Mouse (Mus musculus): ENCODE measurements around the gene Nr1h3. TPM values are rescaled to one million over a fixed set of nuclear protein-coding genes. Genes with fewer than 3 reads are reported as not detected.
"Not testable (repeated sequence)": the region's sequence is repeated elsewhere in the genome, so short reads cannot be mapped to it uniquely, and the experiment has no call there.

Nr1h3 gene
- 39.6 and 126 TPM in 2 replicates for polyA plus RNA-seq (2012; rRNA removed)

- Histone ChIP-seq H3K4me1 (ENCODE audit: control insufficient read depth, insufficient read depth, insufficient read length, low read length) (peaks cover 5% of the 10 kb centered on the region; the same call in 1 of the 2 replicates), H3K27ac (ENCODE audit: insufficient read depth, low read depth, low read length) (peak within 1 kb of the TSS; percentile 96), H3K36me3 (ENCODE audit: control insufficient read depth, insufficient read depth, low read length) (peaks cover 18% of the 10 kb centered on the region), H3K27me3 (ENCODE audit: control insufficient read depth, insufficient read depth, low read length) (no peaks in the 10 kb centered on the region), H3K4me3 (ENCODE audit: low read depth, low read length) (peak within 1 kb of the TSS; percentile 71)
- WGBS: under 1% methylated on average over 28 of the region's 28 CpGs
- TF ChIP-seq CTCF (IDR thresholded peaks at IDR 0.05; ENCODE audit: extremely low read depth, insufficient read length, insufficient replicate concordance, low read depth, low read length) (no peak), POLR2A (IDR thresholded peaks at IDR 0.05; ENCODE audit: low read depth, low read length) (peak; percentile 70)
Observed at GRCm38 (mm10) chr2:91202222-91202971, at the start of gene Nr1h3, which contains the start of gene Acp2. TSS of gene Nr1h3 (minus strand) at chr2:91202834. TSS of gene Acp2 (plus strand) at chr2:91202885.

- Histone ChIP-seq H3K27me3 (ENCODE audit: control insufficient read depth, insufficient read depth, low read length) (peaks cover 17% of the 10 kb centered on the region), H3K4me1 (ENCODE audit: control insufficient read depth, insufficient read depth, insufficient read length, low read length) (peaks cover 6% of the 10 kb centered on the region; the same call in 1 of the 2 replicates), H3K27ac (ENCODE audit: insufficient read depth, low read depth, low read length) (no peak overlapping the region), H3K4me3 (ENCODE audit: low read depth, low read length) (no peak overlapping the region), H3K36me3 (ENCODE audit: control insufficient read depth, insufficient read depth, low read length) (no peaks in the 10 kb centered on the region)
- TF ChIP-seq CTCF (IDR thresholded peaks at IDR 0.05; ENCODE audit: extremely low read depth, insufficient read length, insufficient replicate concordance, low read depth, low read length) (no peak), POLR2A (IDR thresholded peaks at IDR 0.05; ENCODE audit: low read depth, low read length) (no peak)
- 71% methylated on average over 4 of the region's 4 CpGs for WGBS
Observed at GRCm38 (mm10) chr2:91252001-91252400, 49.4 kb upstream of the Nr1h3 start.

GRCm38 (mm10) chr2:91248366-91248765 lies 45.7 kb upstream of the Nr1h3 start:
- TF ChIP-seq CTCF (IDR thresholded peaks at IDR 0.05; ENCODE audit: extremely low read depth, insufficient read length, insufficient replicate concordance, low read depth, low read length) (no peak), POLR2A (IDR thresholded peaks at IDR 0.05; ENCODE audit: low read depth, low read length) (no peak)
- Histone ChIP-seq H3K4me3 (ENCODE audit: low read depth, low read length) (no peak overlapping the region), H3K36me3 (ENCODE audit: control insufficient read depth, insufficient read depth, low read length) (no peaks in the 10 kb centered on the region), H3K27ac (ENCODE audit: insufficient read depth, low read depth, low read length) (no peak overlapping the region), H3K4me1 (ENCODE audit: control insufficient read depth, insufficient read depth, insufficient read length, low read length) (peaks cover 2% of the 10 kb centered on the region), H3K27me3 (ENCODE audit: control insufficient read depth, insufficient read depth, low read length) (no peaks in the 10 kb centered on the region)
- WGBS: 87% methylated on average over 4 of the region's 4 CpGs

GRCm38 (mm10) chr2:91244557-91245228 lies 42.1 kb upstream of the Nr1h3 start:
- WGBS: 61% methylated on average over 5 of the region's 5 CpGs
- TF ChIP-seq POLR2A (IDR thresholded peaks at IDR 0.05; ENCODE audit: low read depth, low read length) (no peak), CTCF (IDR thresholded peaks at IDR 0.05; ENCODE audit: extremely low read depth, insufficient read length, insufficient replicate concordance, low read depth, low read length) (no peak)

GRCm38 (mm10) chr2:91243416-91243815 lies 40.8 kb upstream of the Nr1h3 start:
- no peak for TF ChIP-seq POLR2A (IDR thresholded peaks at IDR 0.05; ENCODE audit: low read depth, low read length)
- H3K4me3 ChIP-seq (ENCODE audit: low read depth, low read length): no peak overlapping the region
- no peak overlapping the region for H3K27ac ChIP-seq (ENCODE audit: insufficient read depth, low read depth, low read length)
- peaks cover 3% of the 10 kb centered on the region for H3K4me1 ChIP-seq (ENCODE audit: control insufficient read depth, insufficient read depth, insufficient read length, low read length)
- no peaks in the 10 kb centered on the region for H3K27me3 ChIP-seq (ENCODE audit: control insufficient read depth, insufficient read depth, low read length)
- H3K36me3 ChIP-seq (ENCODE audit: control insufficient read depth, insufficient read depth, low read length): no peaks in the 10 kb centered on the region
- 55% methylated on average over 3 of the region's 3 CpGs for WGBS

More at GRCm38 (mm10) chr2:91244557-91245228, 42.1 kb upstream of the Nr1h3 start:
- Histone ChIP-seq H3K27ac (ENCODE audit: insufficient read depth, low read depth, low read length) (no peak overlapping the region), H3K4me1 (ENCODE audit: control insufficient read depth, insufficient read depth, insufficient read length, low read length) (peaks cover 3% of the 10 kb centered on the region), H3K36me3 (ENCODE audit: control insufficient read depth, insufficient read depth, low read length) (no peaks in the 10 kb centered on the region), H3K4me3 (ENCODE audit: low read depth, low read length) (no peak overlapping the region), H3K27me3 (ENCODE audit: control insufficient read depth, insufficient read depth, low read length) (no peaks in the 10 kb centered on the region)

- TF ChIP-seq CTCF (IDR thresholded peaks at IDR 0.05; ENCODE audit: extremely low read depth, insufficient read length, insufficient replicate concordance, low read depth, low read length) (no peak), POLR2A (IDR thresholded peaks at IDR 0.05; ENCODE audit: low read depth, low read length) (no peak)
- Histone ChIP-seq H3K36me3 (ENCODE audit: control insufficient read depth, insufficient read depth, low read length) (no peaks in the 10 kb centered on the region), H3K27ac (ENCODE audit: insufficient read depth, low read depth, low read length) (no peak overlapping the region), H3K4me3 (ENCODE audit: low read depth, low read length) (no peak overlapping the region), H3K27me3 (ENCODE audit: control insufficient read depth, insufficient read depth, low read length) (no peaks in the 10 kb centered on the region), H3K4me1 (ENCODE audit: control insufficient read depth, insufficient read depth, insufficient read length, low read length) (peaks cover 3% of the 10 kb centered on the region)
- WGBS: 26% methylated on average over 5 of the region's 5 CpGs
Observed at GRCm38 (mm10) chr2:91242547-91242946, 39.9 kb upstream of the Nr1h3 start.

- H3K4me1 ChIP-seq (ENCODE audit: control insufficient read depth, insufficient read depth, insufficient read length, low read length); H3K36me3 ChIP-seq (ENCODE audit: control insufficient read depth, insufficient read depth, low read length); H3K27me3 ChIP-seq (ENCODE audit: control insufficient read depth, insufficient read depth, low read length): not testable (repeated sequence)
- peak overlapping the region; percentile 69 for H3K27ac ChIP-seq (ENCODE audit: insufficient read depth, low read depth, low read length)
- WGBS: 6% methylated on average over 4 of the region's 4 CpGs
- H3K4me3 ChIP-seq (ENCODE audit: low read depth, low read length): peak overlapping the region; percentile 61; the same call in 1 of the 2 replicates
Observed at GRCm38 (mm10) chr2:91237511-91238080, 35.0 kb upstream of the Nr1h3 start.

Data from small intestine, adult 2 months (tissue).